Mouse (Mus musculus): ENCODE measurements around the gene 4930564D02Rik. TPM values are rescaled to one million over a fixed set of nuclear protein-coding genes. Genes with fewer than 3 reads are reported as not detected.

The 4930564D02Rik gene
- polyA plus RNA-seq, 1 experiment from 2014 or later: not detected

DNA sequence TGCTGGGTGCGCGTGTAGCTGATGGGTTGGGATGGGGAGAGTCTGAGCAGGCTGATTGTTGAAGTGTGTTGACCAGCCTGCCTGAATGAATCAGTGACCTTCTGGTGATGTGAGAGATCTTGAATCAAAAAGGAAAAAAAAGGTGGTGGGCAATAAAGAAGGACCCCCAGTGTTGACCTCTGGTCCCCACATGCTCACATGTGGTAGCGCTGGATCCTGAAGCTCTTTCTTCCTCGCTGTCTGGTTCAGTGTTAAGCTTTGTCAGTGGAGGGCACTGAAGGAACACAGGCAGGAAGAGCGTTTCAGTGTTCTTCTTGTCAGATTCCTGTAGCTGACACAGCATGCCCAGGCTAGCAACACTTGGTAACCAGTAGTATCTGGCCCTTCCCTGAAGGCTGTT is 9.2 kb downstream of the 4930564D02Rik start:
- no peaks in the 10 kb centered on the region for H3K9me3 ChIP-seq (ENCODE audit: control insufficient read depth, low read length)
- H3K36me3 ChIP-seq (ENCODE audit: control insufficient read depth, insufficient read depth, low read length): no peaks in the 10 kb centered on the region
- no peaks in the 10 kb centered on the region for H3K4me1 ChIP-seq (ENCODE audit: control insufficient read depth in 2 of 2, insufficient read depth in 2 of 2, low read length in 2 of 2)
- no peaks in the 10 kb centered on the region for H3K27me3 ChIP-seq (ENCODE audit: control insufficient read depth, insufficient read depth, low read length)
- no peak overlapping the region for H3K9ac ChIP-seq (ENCODE audit: low read length)
- ATAC-seq (ENCODE audit: insufficient number of reproducible peaks, insufficient read depth, low FRiP score, low read depth): no peak
- H3K27ac ChIP-seq (replicated peaks in 1 of 2; ENCODE audit: control insufficient read depth in 1 of 2, insufficient read depth in 1 of 2, low read depth in 2 of 2, low read length in 2 of 2): no peak overlapping the region
- no peak overlapping the region for H3K4me3 ChIP-seq (ENCODE audit: control insufficient read depth in 1 of 2, insufficient read depth in 1 of 2, low read depth in 1 of 2, low read length in 2 of 2)
- no peak overlapping the region for H3K4me2 ChIP-seq (ENCODE audit: low read length)
- 86% methylated on average over 5 of the region's 5 CpGs for WGBS

DNA sequence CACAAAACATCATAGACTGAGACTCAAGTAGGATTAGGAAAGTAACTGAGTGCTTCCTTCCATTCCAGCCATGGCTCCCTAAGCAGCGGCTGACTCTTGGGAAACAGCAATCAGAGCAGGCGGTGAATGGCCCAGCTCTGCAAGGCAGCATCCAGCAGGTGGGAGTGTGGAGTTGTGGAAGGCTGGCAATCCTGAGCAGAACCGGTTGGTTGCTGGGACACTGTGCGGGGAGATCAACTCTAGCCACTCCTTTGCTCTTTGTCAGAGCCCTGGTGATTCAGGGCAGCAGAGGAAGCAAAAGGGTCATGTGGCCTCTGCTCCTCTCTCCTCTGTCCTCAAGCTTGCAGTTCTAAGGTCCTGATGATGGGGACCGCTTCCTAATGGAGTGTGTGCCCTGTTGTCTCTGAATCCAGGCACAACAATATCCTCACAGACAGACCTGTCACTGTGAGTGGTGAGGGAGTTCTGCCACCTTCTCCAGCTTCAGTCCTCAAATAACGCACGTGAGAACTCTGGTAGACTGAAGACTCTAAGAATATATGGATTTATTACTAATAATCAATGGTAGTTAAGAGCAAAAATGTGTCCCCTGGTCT is 11.7 kb downstream of the 4930564D02Rik start:
- Histone ChIP-seq H3K4me2 (ENCODE audit: low read length) (no peak overlapping the region), H3K27me3 (ENCODE audit: control insufficient read depth, insufficient read depth, low read length) (no peaks in the 10 kb centered on the region), H3K4me3 (ENCODE audit: control insufficient read depth in 1 of 2, insufficient read depth in 1 of 2, low read depth in 1 of 2, low read length in 2 of 2) (no peak overlapping the region), H3K27ac (replicated peaks in 1 of 2; ENCODE audit: control insufficient read depth in 1 of 2, insufficient read depth in 1 of 2, low read depth in 2 of 2, low read length in 2 of 2) (no peak overlapping the region), H3K4me1 (ENCODE audit: control insufficient read depth in 2 of 2, insufficient read depth in 2 of 2, low read length in 2 of 2) (no peaks in the 10 kb centered on the region), H3K9ac (ENCODE audit: low read length) (no peak overlapping the region), H3K36me3 (ENCODE audit: control insufficient read depth, insufficient read depth, low read length) (no peaks in the 10 kb centered on the region), H3K9me3 (ENCODE audit: control insufficient read depth, low read length) (no peaks in the 10 kb centered on the region)
- 0 out of 2 replicates have a peak, but pooled peaks have one; percentile 76 for ATAC-seq (ENCODE audit: insufficient number of reproducible peaks, insufficient read depth, low FRiP score, low read depth)
- 24% methylated on average over 7 of the region's 7 CpGs for WGBS

DNA sequence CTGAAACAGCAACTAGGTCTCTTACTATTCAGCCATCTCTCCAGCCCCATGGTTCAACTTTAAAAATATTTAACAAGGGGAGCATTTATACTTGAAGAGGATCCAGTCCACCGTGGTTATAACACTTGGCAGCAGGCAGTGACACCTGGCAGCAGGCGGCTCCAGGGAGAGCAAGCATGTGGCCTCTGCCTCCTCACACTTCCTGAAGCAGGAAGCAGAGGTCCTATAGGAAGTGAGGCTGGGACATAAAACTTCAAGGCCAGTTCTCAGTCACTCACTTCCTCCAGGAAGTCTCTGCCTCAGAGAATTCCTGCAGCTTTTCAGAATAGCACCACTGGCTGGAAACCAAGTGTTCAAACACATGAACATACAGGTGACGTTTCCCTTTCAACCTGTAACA is 20.7 kb downstream of the 4930564D02Rik start:
- Histone ChIP-seq H3K27me3 (ENCODE audit: control insufficient read depth, insufficient read depth, low read length) (no peaks in the 10 kb centered on the region), H3K4me2 (ENCODE audit: low read length) (no peak overlapping the region), H3K4me3 (ENCODE audit: control insufficient read depth in 1 of 2, insufficient read depth in 1 of 2, low read depth in 1 of 2, low read length in 2 of 2) (no peak overlapping the region), H3K36me3 (ENCODE audit: control insufficient read depth, insufficient read depth, low read length) (no peaks in the 10 kb centered on the region), H3K9ac (ENCODE audit: low read length) (no peak overlapping the region), H3K9me3 (ENCODE audit: control insufficient read depth, low read length) (no peaks in the 10 kb centered on the region), H3K27ac (replicated peaks in 1 of 2; ENCODE audit: control insufficient read depth in 1 of 2, insufficient read depth in 1 of 2, low read depth in 2 of 2, low read length in 2 of 2) (no peak overlapping the region; a peak in 1 of 4 replicates), H3K4me1 (ENCODE audit: control insufficient read depth in 2 of 2, insufficient read depth in 2 of 2, low read length in 2 of 2) (no peaks in the 10 kb centered on the region; a peak in 1 of 4 replicates)
- ATAC-seq (ENCODE audit: insufficient number of reproducible peaks, insufficient read depth, low FRiP score, low read depth): no peak
- WGBS: 59% methylated on average over 3 of the region's 3 CpGs

DNA sequence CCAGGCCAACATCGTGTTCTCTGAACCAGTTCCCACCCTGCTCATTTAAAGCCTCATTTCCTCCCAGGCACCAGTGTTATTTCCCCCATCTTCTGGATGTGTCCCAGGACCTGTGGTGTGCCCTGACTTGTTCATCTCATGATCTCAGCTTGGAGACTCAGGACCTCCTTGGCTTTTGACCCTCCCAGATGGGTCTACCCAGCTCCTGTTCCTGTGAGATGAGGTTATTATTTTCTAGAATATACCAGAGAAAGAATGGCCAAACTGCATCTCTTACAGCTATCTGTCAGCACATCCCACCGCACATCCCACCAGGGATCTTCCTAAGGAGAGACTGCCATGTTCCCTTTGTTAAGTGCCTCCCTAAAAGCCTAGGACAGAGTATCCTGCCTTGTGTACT is 22.0 kb downstream of the 4930564D02Rik start:
- 69% methylated on average over 2 of the region's 2 CpGs for WGBS
- H3K9ac ChIP-seq (ENCODE audit: low read length): no peak overlapping the region
- peaks cover 0 to under 1% of the 10 kb centered on the region in 2 experiments; a peak in 1 of 4 replicates for H3K4me1 ChIP-seq (ENCODE audit: control insufficient read depth in 2 of 2, insufficient read depth in 2 of 2, low read length in 2 of 2)
- no peaks in the 10 kb centered on the region for H3K9me3 ChIP-seq (ENCODE audit: control insufficient read depth, low read length)
- ATAC-seq (ENCODE audit: insufficient number of reproducible peaks, insufficient read depth, low FRiP score, low read depth): no peak
- H3K36me3 ChIP-seq (ENCODE audit: control insufficient read depth, insufficient read depth, low read length): no peaks in the 10 kb centered on the region
- H3K27me3 ChIP-seq (ENCODE audit: control insufficient read depth, insufficient read depth, low read length): no peaks in the 10 kb centered on the region
- no peak overlapping the region for H3K27ac ChIP-seq (replicated peaks in 1 of 2; ENCODE audit: control insufficient read depth in 1 of 2, insufficient read depth in 1 of 2, low read depth in 2 of 2, low read length in 2 of 2)
- no peak overlapping the region for H3K4me3 ChIP-seq (ENCODE audit: control insufficient read depth in 1 of 2, insufficient read depth in 1 of 2, low read depth in 1 of 2, low read length in 2 of 2)
- no peak overlapping the region for H3K4me2 ChIP-seq (ENCODE audit: low read length)

DNA sequence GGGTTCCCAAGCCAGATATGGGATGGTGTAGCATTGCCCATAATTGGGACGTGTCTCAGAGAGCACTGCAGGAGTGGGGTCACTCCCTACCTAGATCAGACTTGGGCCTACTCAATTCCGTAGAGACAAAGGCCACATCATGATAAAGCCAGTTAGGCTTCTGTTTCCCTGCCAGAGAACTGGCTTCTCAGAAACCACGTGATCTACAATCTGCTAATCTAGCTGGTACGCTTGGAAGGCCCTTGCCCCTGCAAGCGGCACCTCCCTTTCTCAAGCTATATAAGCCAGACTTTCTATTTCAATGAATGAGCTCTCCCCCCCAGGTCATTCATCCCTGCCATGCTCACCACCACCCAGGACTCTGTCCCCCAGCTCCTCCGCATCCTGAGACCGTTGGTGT is 23.5 kb downstream of the 4930564D02Rik start:
- no peak for ATAC-seq (ENCODE audit: insufficient number of reproducible peaks, insufficient read depth, low FRiP score, low read depth)
- no peak overlapping the region for H3K4me3 ChIP-seq (ENCODE audit: control insufficient read depth in 1 of 2, insufficient read depth in 1 of 2, low read depth in 1 of 2, low read length in 2 of 2)
- peaks cover 0 to 3% of the 10 kb centered on the region in 2 experiments; a peak in 2 of 4 replicates for H3K4me1 ChIP-seq (ENCODE audit: control insufficient read depth in 2 of 2, insufficient read depth in 2 of 2, low read length in 2 of 2)
- no peak overlapping the region for H3K27ac ChIP-seq (replicated peaks in 1 of 2; ENCODE audit: control insufficient read depth in 1 of 2, insufficient read depth in 1 of 2, low read depth in 2 of 2, low read length in 2 of 2)
- H3K27me3 ChIP-seq (ENCODE audit: control insufficient read depth, insufficient read depth, low read length): no peaks in the 10 kb centered on the region
- no peak overlapping the region for H3K4me2 ChIP-seq (ENCODE audit: low read length)
- WGBS: 80% methylated on average over 7 of the region's 7 CpGs
- no peaks in the 10 kb centered on the region for H3K36me3 ChIP-seq (ENCODE audit: control insufficient read depth, insufficient read depth, low read length)
- no peak overlapping the region for H3K9ac ChIP-seq (ENCODE audit: low read length)
- H3K9me3 ChIP-seq (ENCODE audit: control insufficient read depth, low read length): no peaks in the 10 kb centered on the region

DNA sequence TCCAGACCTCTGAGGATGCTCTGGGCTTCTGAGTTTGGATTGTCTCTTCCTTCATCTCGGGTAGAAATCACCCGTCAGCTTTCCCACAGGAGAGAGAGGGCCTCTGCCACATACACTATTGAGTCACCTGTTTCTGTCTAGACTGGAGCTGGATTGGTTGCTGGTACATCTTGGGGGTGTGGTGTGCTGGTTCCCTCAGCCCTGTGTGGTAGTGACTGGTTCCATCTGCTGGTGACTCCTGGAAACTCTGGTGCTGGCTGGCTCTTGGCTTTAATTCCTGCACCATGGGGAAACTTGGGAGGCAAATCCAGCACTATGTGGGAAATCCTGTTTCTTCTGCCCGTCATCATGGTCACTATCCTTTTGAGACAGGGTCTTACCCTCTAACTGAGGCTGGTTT is 24.3 kb downstream of the 4930564D02Rik start:
- no peaks in the 10 kb centered on the region for H3K9me3 ChIP-seq (ENCODE audit: control insufficient read depth, low read length)
- H3K4me1 ChIP-seq (ENCODE audit: control insufficient read depth in 2 of 2, insufficient read depth in 2 of 2, low read length in 2 of 2): peaks cover 0 to 3% of the 10 kb centered on the region in 2 experiments; a peak in 2 of 4 replicates
- no peak overlapping the region for H3K27ac ChIP-seq (replicated peaks in 1 of 2; ENCODE audit: control insufficient read depth in 1 of 2, insufficient read depth in 1 of 2, low read depth in 2 of 2, low read length in 2 of 2)
- H3K36me3 ChIP-seq (ENCODE audit: control insufficient read depth, insufficient read depth, low read length): no peaks in the 10 kb centered on the region
- no peak overlapping the region for H3K4me3 ChIP-seq (ENCODE audit: control insufficient read depth in 1 of 2, insufficient read depth in 1 of 2, low read depth in 1 of 2, low read length in 2 of 2)
- H3K27me3 ChIP-seq (ENCODE audit: control insufficient read depth, insufficient read depth, low read length): no peaks in the 10 kb centered on the region
- no peak overlapping the region for H3K4me2 ChIP-seq (ENCODE audit: low read length)
- 0 out of 2 replicates have a peak, but pooled peaks have one; percentile 60 for ATAC-seq (ENCODE audit: insufficient number of reproducible peaks, insufficient read depth, low FRiP score, low read depth)
- no peak overlapping the region for H3K9ac ChIP-seq (ENCODE audit: low read length)
- 33% methylated on average over 3 of the region's 3 CpGs for WGBS

DNA sequence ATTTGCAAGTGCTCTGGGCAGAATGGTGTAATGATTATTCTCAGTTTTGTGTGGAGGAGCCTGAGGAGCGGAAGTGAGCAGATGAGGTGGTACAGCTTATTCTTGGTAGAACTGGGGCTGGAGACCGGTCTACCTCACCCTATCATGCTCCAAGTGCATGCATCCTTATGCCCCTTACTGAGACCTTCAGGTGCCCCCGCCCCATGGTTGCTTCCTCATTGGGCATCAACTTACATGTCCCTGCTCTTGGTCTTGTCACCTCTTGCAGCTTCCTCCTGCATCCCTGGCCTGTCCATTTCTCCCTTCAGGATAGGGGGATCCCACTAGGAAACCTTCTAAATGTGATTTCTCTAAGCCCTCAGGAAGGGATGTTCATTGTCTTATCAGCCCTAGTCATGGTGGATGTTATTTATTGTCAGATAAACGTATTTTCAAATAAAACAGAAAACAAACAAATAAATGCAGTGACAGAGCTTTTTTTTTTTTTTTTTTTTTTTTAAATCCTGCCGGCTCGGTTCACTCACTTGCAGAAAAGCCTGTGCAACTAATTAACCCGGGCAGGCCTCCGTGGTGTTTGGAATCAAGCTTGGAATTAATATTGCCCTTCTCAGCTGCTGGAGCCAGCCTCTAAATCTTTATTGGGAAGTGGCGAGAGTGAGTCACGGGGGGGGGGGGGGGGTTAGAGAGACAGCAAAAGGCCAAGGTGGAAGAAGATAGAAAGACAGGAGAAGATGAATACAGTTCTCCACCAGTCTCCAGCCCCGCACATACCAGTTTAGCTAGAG is 26.3 kb downstream of the 4930564D02Rik start:
- 71% methylated on average over 11 of the region's 11 CpGs for WGBS
- Histone ChIP-seq H3K27me3 (ENCODE audit: control insufficient read depth, insufficient read depth, low read length) (no peaks in the 10 kb centered on the region), H3K4me3 (ENCODE audit: control insufficient read depth in 1 of 2, insufficient read depth in 1 of 2, low read depth in 1 of 2, low read length in 2 of 2) (no peak overlapping the region), H3K27ac (replicated peaks in 1 of 2; ENCODE audit: control insufficient read depth in 1 of 2, insufficient read depth in 1 of 2, low read depth in 2 of 2, low read length in 2 of 2) (no peak overlapping the region), H3K4me2 (ENCODE audit: low read length) (no peak overlapping the region), H3K9me3 (ENCODE audit: control insufficient read depth, low read length) (no peaks in the 10 kb centered on the region), H3K9ac (ENCODE audit: low read length) (no peak overlapping the region), H3K36me3 (ENCODE audit: control insufficient read depth, insufficient read depth, low read length) (no peaks in the 10 kb centered on the region), H3K4me1 (ENCODE audit: control insufficient read depth in 2 of 2, insufficient read depth in 2 of 2, low read length in 2 of 2) (peaks cover 0 to 3% of the 10 kb centered on the region in 2 experiments; a peak in 2 of 4 replicates)
- ATAC-seq (ENCODE audit: insufficient number of reproducible peaks, insufficient read depth, low FRiP score, low read depth): no peak
